8 mouse cellular contexts compared by ENCODE assay signal in genomic region chr4:33923761-33924233, GRCm38 (mm10). TPM values are rescaled to one million over a fixed set of nuclear protein-coding genes. Genes with fewer than 3 reads are reported as not detected.
DNase-seq lines count a peak whose midpoint lies in the region; ATAC-seq and TF ChIP-seq lines count a peak whose summit lies in the region.

No protein-coding gene starts in this region.

- no peaks in the 10 kb centered on the region for H3K36me3 ChIP-seq in kidney, postnatal 0 days (ENCODE audit: insufficient read depth, low read length)
- H3K36me3 ChIP-seq in midbrain, embryonic 14.5 days (ENCODE audit: control insufficient read depth, insufficient read depth, low read length) = no peaks in the 10 kb centered on the region

- H3K9ac ChIP-seq in kidney, postnatal 0 days (ENCODE audit: low read depth, low read length) = peak overlapping the region; percentile 57
- H3K9ac ChIP-seq in midbrain, embryonic 14.5 days (replicated peaks; ENCODE audit: low read length) = peak overlapping the region; percentile 93

- H3K27ac ChIP-seq in kidney, postnatal 0 days = no peak overlapping the region
- H3K27ac ChIP-seq in embryonic fibroblast, embryonic 13.5 days (ENCODE audit: insufficient read depth, low read length) = no peak overlapping the region
- H3K27ac ChIP-seq in midbrain, embryonic 14.5 days (replicated peaks; ENCODE audit: low read depth, low read length) = peak overlapping the region; percentile 92

- WGBS in kidney, postnatal 0 days = 2% methylated on average over 46 of the region's 55 CpGs
- under 1% methylated on average over 55 of the region's 55 CpGs for WGBS in midbrain, embryonic 14.5 days

- H3K4me3 ChIP-seq in kidney, postnatal 0 days (replicated peaks; ENCODE audit: low read depth, low read length) = peak overlapping the region; percentile 55
- peak overlapping the region; percentile 50 for H3K4me3 ChIP-seq in embryonic fibroblast, embryonic 13.5 days (ENCODE audit: insufficient read depth, low read length)
- peak overlapping the region; percentile 75 for H3K4me3 ChIP-seq in midbrain, embryonic 14.5 days (replicated peaks; ENCODE audit: low read depth, low read length)

- H3K4me1 ChIP-seq in kidney, postnatal 0 days (replicated peaks; ENCODE audit: insufficient read depth, low read length) = peaks cover 10% of the 10 kb centered on the region
- no peaks in the 10 kb centered on the region for H3K4me1 ChIP-seq in embryonic fibroblast, embryonic 13.5 days (ENCODE audit: control insufficient read depth, insufficient read depth, low read length)
- peaks cover 10% of the 10 kb centered on the region; the same call in 1 of the 2 replicates for H3K4me1 ChIP-seq in midbrain, embryonic 14.5 days (ENCODE audit: control insufficient read depth, insufficient read depth, low read length)

- DNase-seq in kidney, postnatal 0 days (ENCODE audit: low spot score) = no peak
- no peak for DNase-seq in kidney, adult 9 months
- peak; percentile 85 for DNase-seq in brain, embryonic 14.5 days (ENCODE audit: low read depth)
- peak; percentile 41 to 56 for DNase-seq in kidney, postnatal 4 days
- peak; percentile 79 for DNase-seq in midbrain, embryonic 14.5 days
- no peak for DNase-seq in urinary bladder, postnatal 36 days (ENCODE audit: low spot score in 2 of 2)
- no peak for DNase-seq in adrenal gland, adult (ENCODE audit: inconsistent age in 2 of 2, low spot score in 1 of 2)

- peaks cover 31% of the 10 kb centered on the region; the same call in 1 of the 2 replicates for H3K27me3 ChIP-seq in kidney, postnatal 0 days (ENCODE audit: insufficient read depth, low read length)
- no peaks in the 10 kb centered on the region for H3K27me3 ChIP-seq in midbrain, embryonic 14.5 days (ENCODE audit: control insufficient read depth, insufficient read depth, low read length)

- H3K4me2 ChIP-seq in kidney, postnatal 0 days (ENCODE audit: low read length) = peak overlapping the region; percentile 69
- peak overlapping the region; percentile 88 for H3K4me2 ChIP-seq in midbrain, embryonic 14.5 days (ENCODE audit: low read length)

- no peak for TF ChIP-seq POLR2A in brain, embryonic 14.5 days (IDR thresholded peaks at IDR 0.05; ENCODE audit: borderline replicate concordance, extremely low read depth, insufficient read depth, insufficient read length, poor library complexity, severe bottlenecking)
- no peak for TF ChIP-seq POLR2A in embryonic fibroblast, embryonic 13.5 days (IDR thresholded peaks at IDR 0.05; ENCODE audit: low read depth, low read length)

- no peaks in the 10 kb centered on the region for H3K9me3 ChIP-seq in kidney, postnatal 0 days (replicated peaks; ENCODE audit: low read length)
- no peaks in the 10 kb centered on the region for H3K9me3 ChIP-seq in midbrain, embryonic 14.5 days (ENCODE audit: control insufficient read depth, low read length)

- no peak for TF ChIP-seq CTCF in kidney, postnatal 0 days (IDR thresholded peaks at IDR 0.05; ENCODE audit: low read depth)
- TF ChIP-seq CTCF in brain, embryonic 14.5 days (IDR thresholded peaks at IDR 0.05; ENCODE audit: borderline replicate concordance, extremely low read depth, insufficient read depth, insufficient read length) = no peak
- TF ChIP-seq CTCF in embryonic fibroblast, embryonic 13.5 days (IDR thresholded peaks at IDR 0.05; ENCODE audit: borderline replicate concordance, insufficient read depth, low read length) = no peak

- ATAC-seq in kidney, postnatal 0 days (replicated peaks; ENCODE audit: low FRiP score, low read depth) = no peak; the same call in none of the 2 replicates
- ATAC-seq in midbrain, embryonic 14.5 days (ENCODE audit: low FRiP score, low TSS enrichment) = peak; percentile 67

RNA-seq across cellular contexts. Expression of gene Cnr1, which starts 0.6 kb away (rescaled TPM):
- 0.25 and 0.26 TPM in 2 replicates for polyA plus RNA-seq in kidney, postnatal 0 days (2015; fragmentation: Nextera tagmentation; extraction: Ambion mirVana)
- polyA plus RNA-seq in brain, embryonic 14.5 days (2012; rRNA removed) = 58.1 and 60.8 TPM in 2 replicates
- polyA plus RNA-seq in embryonic fibroblast, embryonic 13.5 days (2011; ENCODE audit: insufficient read length, low read depth, missing spikeins) = 0.67 and 1.1 TPM in 2 replicates
- polyA plus RNA-seq in midbrain, embryonic 14.5 days (2014; fragmentation: Nextera tagmentation; extraction: Ambion mirVana) = 75.5 and 80.8 TPM in 2 replicates

Comparison
In these comparisons a context has a peak if more than half of its experiments do, and no peak if none do; other contexts are left out.
1. DNase-seq: peak in brain, embryonic 14.5 days (single experiment), kidney, postnatal 4 days (2 of 2) and midbrain, embryonic 14.5 days (single experiment); none in kidney, postnatal 0 days (single experiment), kidney, adult 9 months (single experiment), urinary bladder, postnatal 36 days (0 of 2) and adrenal gland, adult (0 of 2).
2. RNA of gene Cnr1, which starts 0.6 kb away (polyA plus RNA-seq): 75.5 to 80.8 TPM in midbrain, embryonic 14.5 days and 58.1 to 60.8 TPM in brain, embryonic 14.5 days; 0.67 to 1.1 TPM in embryonic fibroblast, embryonic 13.5 days and 0.25 to 0.26 TPM in kidney, postnatal 0 days; every median in the first group is over 10 times any median in the second.
3. Peak in every context shown above with its lines, with median percentiles within 50 percentile points of each other: H3K4me3 ChIP-seq.